Mouse (Mus musculus) midbrain, embryonic 11.5 days (tissue): ENCODE data around the gene Pla2g2c. TPM values are rescaled to one million over a fixed set of nuclear protein-coding genes. Genes with fewer than 3 reads are reported as not detected.

ENCODE experiments used
- ATAC-seq: fragments of 200-750 bp; cut with Nextera tagmentation; 2 replicates; pipeline ENCODE4 v1.8.0; 2017; ENCODE audit warnings: moderate TSS enrichment, moderate library complexity; ENCODE audit not compliant: low FRiP score
- DNase-seq: peaks from one replicate; pipeline ENCODE4 v3.0.0; 2015; ENCODE audit warnings: low spot score; ENCODE audit errors: missing footprints
- H3K27ac ChIP-seq: fragments of 300-500 bp; sonication (generic); 2 replicates; pipeline ENCODE4 v1.5.1; 2014; ENCODE audit warnings: low read depth, low read length
- H3K27me3 ChIP-seq: fragments of 300-500 bp; sonication (generic); 2 replicates; pipeline ENCODE4 v1.6.1; 2014; ENCODE audit warnings: mild to moderate bottlenecking, low read length, moderate library complexity, mixed read lengths; ENCODE audit not compliant: control insufficient read depth, insufficient read depth
- H3K36me3 ChIP-seq: fragments of 300-500 bp; sonication (generic); 2 replicates; pipeline ENCODE4 v1.6.1; 2014; ENCODE audit warnings: mild to moderate bottlenecking, low read length, moderate library complexity, mixed read lengths; ENCODE audit not compliant: control insufficient read depth, insufficient read depth
- H3K4me1 ChIP-seq: fragments of 300-500 bp; sonication (generic); 2 replicates; pipeline ENCODE4 v1.6.1; 2014; ENCODE audit warnings: low read length; ENCODE audit not compliant: control insufficient read depth, insufficient read depth
- H3K4me2 ChIP-seq: fragments of 300-500 bp; sonication (generic); 2 replicates; pipeline ENCODE4 v1.6.1; 2014; ENCODE audit warnings: mild to moderate bottlenecking, moderate library complexity
- H3K4me3 ChIP-seq: fragments of 300-500 bp; sonication (generic); 2 replicates; pipeline ENCODE4 v1.5.1; 2014; ENCODE audit warnings: low read depth, low read length
- H3K9ac ChIP-seq: fragments of 300-500 bp; sonication (generic); 2 replicates; pipeline ENCODE4 v1.6.1; 2014; ENCODE audit warnings: low read length
- H3K9me3 ChIP-seq: fragments of 300-500 bp; sonication (generic); 2 replicates; pipeline ENCODE4 v1.6.1; 2016; ENCODE audit warnings: low read length; ENCODE audit not compliant: control insufficient read depth
- WGBS: fragments of 180-500 bp; shearing (Covaris S2); extraction: QIAGEN DNeasy Blood & Tissue Kit; methylation state at CpG from one replicate; pipeline ENCODE4 v1.1.7; 2014; 5-methylcytosine and 5-hydroxymethylcytosine counted together
- polyA plus RNA-seq: library from polyadenylated mRNA; unstranded; fragments of >200 nt; fragmentation: Nextera tagmentation; extraction: Ambion mirVana; gene quantifications from 2 replicates; pipeline ENCODE4 v1.2.1, GENCODE M21; 2014

Gene Pla2g2c
- polyA plus RNA-seq, 1 experiment from 2014 or later, result 0.96 TPM

DNA sequence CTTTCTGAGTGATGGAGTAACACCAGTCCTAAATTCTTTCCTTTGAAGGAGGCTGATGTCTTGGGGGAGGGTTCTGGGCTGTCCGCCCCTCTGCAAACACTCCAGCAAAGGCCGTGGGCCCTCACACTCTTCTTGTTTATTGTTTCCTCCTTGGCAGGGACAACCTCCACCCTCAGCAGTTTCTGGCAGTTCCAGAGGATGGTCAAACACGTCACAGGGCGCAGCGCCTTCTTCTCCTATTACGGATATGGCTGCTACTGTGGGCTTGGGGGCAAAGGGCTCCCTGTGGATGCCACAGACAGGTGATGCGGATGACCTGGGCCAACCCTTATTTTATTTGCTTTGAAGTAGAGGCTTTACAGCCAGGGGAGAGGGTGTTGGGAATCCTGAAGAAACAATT is 9.5 kb downstream of the Pla2g2c start:
- 89% methylated on average over 7 of the region's 7 CpGs for WGBS
- no peak for ATAC-seq
- no peak overlapping the region for H3K27ac ChIP-seq

DNA sequence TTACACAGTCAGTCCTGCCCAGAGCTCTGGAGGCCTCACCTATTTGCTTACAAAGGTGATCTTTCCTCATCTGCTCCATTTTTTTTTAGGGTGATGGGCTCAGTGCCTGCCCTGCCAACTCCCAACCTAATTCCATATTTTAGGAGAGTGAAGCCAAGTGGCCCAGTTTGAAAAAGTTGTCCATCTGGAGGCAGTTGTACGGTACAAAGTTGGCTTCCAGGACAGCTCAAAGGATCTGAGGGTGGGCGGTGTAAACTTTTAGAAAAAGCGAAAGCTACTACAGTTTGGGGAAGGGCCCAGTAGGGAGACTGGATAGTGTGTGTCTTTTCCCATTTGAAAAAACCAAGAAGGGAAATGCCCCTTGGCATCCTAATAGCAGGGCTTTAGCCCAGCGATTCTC is 10.3 kb downstream of the Pla2g2c start:
- no peak overlapping the region for H3K27ac ChIP-seq
- H3K9me3 ChIP-seq, result no peaks in the 10 kb centered on the region
- H3K4me1 ChIP-seq, result peaks cover 12% of the 10 kb centered on the region
- no peak overlapping the region for H3K4me2 ChIP-seq
- H3K27me3 ChIP-seq, result no peaks in the 10 kb centered on the region
- no peaks in the 10 kb centered on the region for H3K36me3 ChIP-seq
- no peak overlapping the region for H3K9ac ChIP-seq
- ATAC-seq (no peak), DNase-seq (no peak)
- no peak overlapping the region for H3K4me3 ChIP-seq
- WGBS, result 97% methylated on average over 4 of the region's 4 CpGs

More for the DNA sequence above, 9.5 kb downstream of the Pla2g2c start:
- Histone ChIP-seq H3K4me2 (no peak overlapping the region), H3K36me3 (no peaks in the 10 kb centered on the region), H3K9me3 (no peaks in the 10 kb centered on the region), H3K27me3 (no peaks in the 10 kb centered on the region), H3K4me3 (no peak overlapping the region), H3K4me1 (peaks cover 7% of the 10 kb centered on the region), H3K9ac (no peak overlapping the region)
- DNase-seq, result no peak

DNA sequence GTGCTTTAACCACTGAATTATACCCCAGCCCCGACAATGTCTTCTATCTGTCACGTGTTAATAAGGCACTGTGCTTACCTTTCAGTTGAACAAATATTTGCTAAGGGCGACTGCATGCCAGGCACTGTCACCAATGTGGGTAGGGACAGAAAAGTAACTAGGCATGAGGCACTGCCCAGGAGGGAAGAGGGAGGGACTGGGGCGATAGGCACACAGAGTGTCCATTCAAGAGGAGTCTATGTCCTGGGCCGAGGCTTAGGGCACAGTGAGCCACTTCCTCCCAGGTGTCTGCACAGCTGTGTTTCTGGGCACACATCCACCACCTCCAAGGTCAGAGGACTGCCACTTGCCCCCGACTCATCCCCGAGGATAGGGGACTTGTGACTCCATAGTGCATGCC is 12.4 kb downstream of the Pla2g2c start, which contains the start of gene Ubxn10:
Ubxn10 (minus strand) TSS at position 137 of the 400 bp plus-strand sequence.
- Histone ChIP-seq H3K9me3 (no peaks in the 10 kb centered on the region), H3K27me3 (no peaks in the 10 kb centered on the region), H3K4me3 (no peak within 1 kb of the TSS), H3K4me2 (no peak within 1 kb of the TSS), H3K4me1 (peaks cover 12% of the 10 kb centered on the region), H3K36me3 (no peaks in the 10 kb centered on the region), H3K9ac (no peak within 1 kb of the TSS), H3K27ac (no peak within 1 kb of the TSS)
- DNase-seq (no peak), ATAC-seq (no peak)
- WGBS, result 83% methylated on average over 7 of the region's 7 CpGs

DNA sequence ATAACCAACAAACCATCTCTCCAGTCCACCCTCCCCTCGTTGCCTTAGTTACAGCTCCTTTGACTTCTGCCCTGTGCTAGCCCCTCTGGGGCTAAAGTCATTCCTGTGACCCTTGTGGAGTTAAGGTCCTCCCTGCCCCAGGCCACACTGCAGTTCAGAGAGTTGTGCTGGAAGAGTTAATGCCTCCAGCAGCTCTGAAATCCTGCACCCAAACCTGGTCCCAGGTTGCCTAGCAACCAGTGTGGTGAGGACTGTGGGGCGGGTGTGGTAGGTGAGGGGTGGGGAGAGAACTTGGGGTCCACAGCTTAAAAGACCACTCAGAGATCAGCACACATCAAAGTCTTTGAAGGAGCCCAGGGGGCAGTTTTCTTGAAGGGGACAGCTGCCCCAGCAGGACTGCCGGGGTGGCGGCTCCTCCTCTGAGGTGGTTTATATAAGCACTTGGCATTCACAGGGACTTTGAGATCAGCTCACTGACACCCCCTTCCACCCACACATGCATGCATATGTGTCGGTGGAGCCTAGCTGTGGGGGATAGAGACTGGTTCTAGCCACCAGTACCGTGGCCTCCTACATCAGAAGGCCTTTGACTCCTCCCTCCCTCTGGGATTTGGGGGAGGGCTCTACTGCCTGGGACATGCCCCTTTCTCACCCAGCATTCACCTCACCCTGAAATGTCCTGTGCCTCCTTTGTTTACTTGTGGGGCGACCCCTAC is 14.7 kb downstream of the Pla2g2c start:
- H3K4me3 ChIP-seq, result no peak overlapping the region
- peaks cover 12% of the 10 kb centered on the region for H3K4me1 ChIP-seq
- H3K27ac ChIP-seq, result no peak overlapping the region
- 11% methylated on average over 7 of the region's 7 CpGs for WGBS
- no peak overlapping the region for H3K4me2 ChIP-seq
- ATAC-seq (0 out of 2 replicates have a peak, but pooled peaks have one; percentile 33), DNase-seq (peak; percentile 86)
- no peaks in the 10 kb centered on the region for H3K36me3 ChIP-seq
- no peak overlapping the region for H3K9ac ChIP-seq
- no peaks in the 10 kb centered on the region for H3K9me3 ChIP-seq
- H3K27me3 ChIP-seq, result no peaks in the 10 kb centered on the region

DNA sequence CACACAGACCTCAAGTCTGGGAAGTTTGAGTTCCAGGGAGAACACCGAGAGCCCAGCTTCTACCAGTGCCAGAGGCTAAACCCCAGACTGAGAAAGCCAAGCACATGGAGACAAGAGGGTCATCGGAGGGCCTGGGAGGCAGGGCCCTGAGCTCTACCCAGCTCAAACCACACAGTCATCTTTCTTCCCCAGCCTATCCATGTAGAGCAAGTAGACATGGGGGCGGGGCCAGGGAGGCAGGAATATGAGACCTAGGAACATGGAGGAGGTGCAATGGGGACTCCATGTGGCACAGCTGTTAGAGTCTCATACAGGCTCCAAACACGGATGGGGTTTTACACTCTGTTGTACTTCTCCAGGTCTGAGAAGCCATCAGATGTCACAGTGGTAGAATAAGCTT is 21.3 kb downstream of the Pla2g2c start:
- DNase-seq (no peak), ATAC-seq (no peak)
- no peaks in the 10 kb centered on the region for H3K27me3 ChIP-seq
- no peak overlapping the region for H3K4me2 ChIP-seq
- H3K4me3 ChIP-seq, result no peak overlapping the region
- no peaks in the 10 kb centered on the region for H3K36me3 ChIP-seq
- no peak overlapping the region for H3K9ac ChIP-seq
- 66% methylated on average over 4 of the region's 4 CpGs for WGBS
- no peaks in the 10 kb centered on the region; the same call in 1 of the 2 replicates for H3K4me1 ChIP-seq
- H3K27ac ChIP-seq, result no peak overlapping the region
- no peaks in the 10 kb centered on the region for H3K9me3 ChIP-seq

DNA sequence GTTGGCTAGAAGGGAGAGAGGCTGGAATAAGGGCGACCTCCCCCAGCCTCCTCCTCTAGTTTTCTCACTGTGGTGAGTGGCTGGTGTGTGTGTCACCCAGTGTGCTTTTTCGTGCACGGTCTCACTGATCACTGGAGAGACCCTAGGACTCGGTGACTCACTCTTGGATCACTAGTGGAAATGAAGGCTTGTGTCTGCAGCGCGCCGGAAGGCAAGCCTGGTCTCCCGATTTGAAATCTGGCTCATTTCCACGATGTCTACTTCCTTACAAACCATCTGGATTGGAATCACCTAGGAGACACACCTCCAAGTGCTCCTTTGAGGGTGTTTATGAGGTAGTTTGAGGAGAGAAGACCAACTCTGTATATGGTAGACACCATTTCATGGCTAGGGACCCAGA is 22.3 kb downstream of the Pla2g2c start:
- Histone ChIP-seq H3K36me3 (no peaks in the 10 kb centered on the region), H3K27me3 (no peaks in the 10 kb centered on the region), H3K4me3 (no peak overlapping the region), H3K4me2 (no peak overlapping the region), H3K9me3 (no peaks in the 10 kb centered on the region), H3K27ac (no peak overlapping the region), H3K4me1 (no peaks in the 10 kb centered on the region; the same call in 1 of the 2 replicates), H3K9ac (no peak overlapping the region)
- DNase-seq (no peak), ATAC-seq (no peak)
- 90% methylated on average over 9 of the region's 9 CpGs for WGBS

DNA sequence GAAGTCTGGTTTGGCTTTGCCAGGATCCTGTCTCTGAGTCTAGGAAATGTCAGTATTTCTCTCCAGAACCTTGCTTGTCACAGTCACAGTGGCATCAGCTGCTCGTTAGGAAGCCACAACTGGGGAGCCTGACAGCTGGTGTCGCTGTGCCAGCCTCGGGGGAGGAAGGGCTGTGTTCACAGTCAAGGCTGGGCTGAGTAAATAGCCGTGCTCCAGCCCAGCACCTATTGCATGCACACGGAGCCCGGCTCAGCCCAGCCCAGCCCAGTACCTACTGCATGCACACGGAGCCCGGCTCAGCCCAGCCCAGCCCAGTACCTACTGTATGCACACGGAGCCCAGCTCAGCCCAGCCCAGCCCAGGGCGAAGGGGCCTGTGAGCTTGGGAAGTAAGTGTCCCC is 23.3 kb downstream of the Pla2g2c start:
- H3K4me1 ChIP-seq, result no peaks in the 10 kb centered on the region; the same call in 1 of the 2 replicates
- H3K4me2 ChIP-seq, result no peak overlapping the region
- H3K36me3 ChIP-seq, result no peaks in the 10 kb centered on the region
- no peak overlapping the region for H3K4me3 ChIP-seq
- ATAC-seq (no peak), DNase-seq (no peak)
- 69% methylated on average over 10 of the region's 10 CpGs for WGBS
- no peak overlapping the region for H3K9ac ChIP-seq
- H3K9me3 ChIP-seq, result no peaks in the 10 kb centered on the region
- H3K27ac ChIP-seq, result no peak overlapping the region
- no peaks in the 10 kb centered on the region for H3K27me3 ChIP-seq

DNA sequence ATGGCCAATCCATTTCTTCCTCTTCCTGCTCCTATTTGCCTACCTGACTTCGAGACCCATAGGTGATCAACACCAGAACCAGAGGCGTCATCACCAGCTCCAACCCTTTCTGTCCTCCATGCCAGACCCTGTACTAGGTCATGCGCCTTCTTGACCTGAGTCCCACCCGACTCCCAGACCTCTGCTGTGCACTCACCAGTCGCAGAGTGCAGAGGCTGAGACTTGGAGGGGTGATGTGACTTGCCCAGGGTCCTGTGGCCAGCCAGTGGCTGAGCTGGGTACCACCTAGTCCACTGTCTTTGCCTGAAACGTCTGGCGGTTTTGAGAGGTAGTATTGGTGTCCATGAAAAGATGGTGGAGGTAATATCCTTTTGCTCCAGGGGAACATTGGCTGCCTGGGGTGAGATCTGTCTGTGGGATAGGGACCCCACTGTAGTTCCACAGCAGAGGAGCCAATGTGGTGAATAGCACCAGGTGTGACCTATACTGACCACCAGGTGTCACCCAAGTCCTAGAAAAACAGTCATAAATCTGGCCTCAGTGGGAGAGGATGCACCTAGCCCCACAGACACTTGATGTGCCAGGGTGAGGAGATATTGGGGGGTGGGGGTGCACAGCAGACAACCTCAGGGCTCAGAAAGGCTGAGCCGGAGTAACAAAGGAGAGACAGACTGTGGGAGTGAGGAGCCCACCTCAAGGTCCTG is 23.9 kb downstream of the Pla2g2c start:
- H3K9ac ChIP-seq, result no peak overlapping the region
- no peaks in the 10 kb centered on the region for H3K9me3 ChIP-seq
- no peak overlapping the region for H3K27ac ChIP-seq
- DNase-seq (no peak), ATAC-seq (peak; percentile 55)
- no peaks in the 10 kb centered on the region for H3K36me3 ChIP-seq
- H3K27me3 ChIP-seq, result no peaks in the 10 kb centered on the region
- H3K4me3 ChIP-seq, result no peak overlapping the region
- H3K4me1 ChIP-seq, result no peaks in the 10 kb centered on the region; the same call in 1 of the 2 replicates
- 55% methylated on average over 8 of the region's 8 CpGs for WGBS
- H3K4me2 ChIP-seq, result no peak overlapping the region

DNA sequence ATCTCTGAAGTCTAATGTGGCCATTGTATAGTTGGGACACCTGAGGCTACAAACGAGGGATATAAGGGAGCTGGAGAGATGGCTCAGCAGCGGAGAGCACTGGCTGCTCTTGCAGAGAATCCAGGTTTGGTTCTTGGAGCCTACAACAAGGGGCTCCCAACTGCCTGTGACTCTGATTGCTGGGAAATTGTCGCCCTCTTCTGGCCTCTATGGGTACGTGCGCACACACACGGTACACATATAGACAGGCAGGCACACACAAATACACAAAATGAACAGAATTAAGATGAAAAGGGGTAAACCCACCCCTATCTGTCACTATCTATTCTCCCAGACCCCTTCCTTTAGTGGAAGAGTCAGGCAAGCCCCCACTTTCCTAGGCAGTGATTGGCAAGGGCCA is 28.0 kb downstream of the Pla2g2c start:
- WGBS, result 87% methylated on average over 6 of the region's 6 CpGs
- ATAC-seq (no peak), DNase-seq (no peak)
- no peak overlapping the region for H3K9ac ChIP-seq
- H3K9me3 ChIP-seq, result no peaks in the 10 kb centered on the region
- H3K27ac ChIP-seq, result no peak overlapping the region
- no peaks in the 10 kb centered on the region; the same call in 1 of the 2 replicates for H3K4me1 ChIP-seq
- H3K36me3 ChIP-seq, result no peaks in the 10 kb centered on the region
- H3K27me3 ChIP-seq, result no peaks in the 10 kb centered on the region
- no peak overlapping the region for H3K4me2 ChIP-seq
- no peak overlapping the region for H3K4me3 ChIP-seq
